Mouse (Mus musculus): ENCODE measurements around the gene Dgki.

- TF ChIP-seq CTCF (IDR thresholded peaks at IDR 0.05; ENCODE audit: low read depth, low read length) (no peak), POLR2A (IDR thresholded peaks at IDR 0.05; ENCODE audit: borderline replicate concordance, low read depth, low read length) (no peak)
Measured at GRCm38 (mm10) chr6:37011597-37011996, 288.4 kb downstream of the Dgki start.
